ENCODE assay signal across 21 mouse cellular contexts in the genomic region with DNA sequence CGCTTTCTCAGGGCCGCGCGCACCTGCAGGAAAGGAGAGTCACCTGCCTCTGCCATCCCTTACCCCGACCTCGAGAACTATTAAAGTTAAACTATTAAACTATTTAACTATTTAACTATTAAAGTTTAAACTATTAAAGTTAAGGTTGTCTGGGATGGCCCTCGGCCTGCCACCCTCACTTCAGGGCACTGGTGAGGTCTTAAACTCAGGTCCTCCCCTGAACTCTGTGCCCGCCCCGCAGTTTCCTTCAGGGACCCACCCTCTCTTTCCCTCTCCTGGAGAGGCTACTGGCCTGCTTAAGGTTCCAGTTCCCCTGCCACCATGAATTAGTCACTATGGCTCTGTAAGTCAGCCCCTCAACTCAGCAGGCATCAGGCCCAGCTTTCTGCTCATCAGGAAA. TPM values are rescaled to one million over a fixed set of nuclear protein-coding genes. Genes with fewer than 3 reads are reported as not detected.
A peak's percentile ranks its signal among the peaks of the same experiment; 100 is the strongest.
DNase-seq lines count a peak whose midpoint lies in the region; ATAC-seq lines count a peak whose summit lies in the region.
"Had no signal": no experiment of that assay in that cellular context is flagged by ENCODE, and none has a peak within 500 bp of the region (broad histone marks: within the 10 kb centered on the region; RNA-seq: fewer than 3 reads in every experiment).

No protein-coding gene starts in this region.

- no peak overlapping the region for H3K9ac ChIP-seq in kidney, embryonic 14.5 days (ENCODE audit: low read depth, low read length)
- H3K9ac ChIP-seq: embryonic facial prominence, embryonic 13.5 days; embryonic facial prominence, embryonic 15.5 days; forebrain, embryonic 12.5 days had no signal

- H3K9me3 ChIP-seq in kidney, embryonic 14.5 days (ENCODE audit: control insufficient read depth, low read length) = no peaks in the 10 kb centered on the region
- H3K9me3 ChIP-seq: embryonic facial prominence, embryonic 13.5 days; embryonic facial prominence, embryonic 15.5 days; forebrain, embryonic 10.5 days; forebrain, embryonic 12.5 days had no signal

- no peaks in the 10 kb centered on the region for H3K36me3 ChIP-seq in kidney, embryonic 14.5 days (ENCODE audit: control insufficient read depth, insufficient read depth, low read length)
- H3K36me3 ChIP-seq: embryonic facial prominence, embryonic 13.5 days; embryonic facial prominence, embryonic 15.5 days; forebrain, embryonic 10.5 days; forebrain, embryonic 12.5 days had no signal

- no peak for ATAC-seq in kidney, embryonic 14.5 days (ENCODE audit: low FRiP score, low TSS enrichment)
- ATAC-seq: forebrain, embryonic 14.5 days had no signal

- H3K27me3 ChIP-seq in kidney, embryonic 14.5 days (ENCODE audit: control insufficient read depth, insufficient read depth, low read length) = peaks cover 22% of the 10 kb centered on the region
- H3K27me3 ChIP-seq: embryonic facial prominence, embryonic 13.5 days; embryonic facial prominence, embryonic 15.5 days; forebrain, embryonic 12.5 days had no signal

- H3K4me3 ChIP-seq in kidney, embryonic 14.5 days (ENCODE audit: low read length) = no peak overlapping the region
- H3K4me3 ChIP-seq: embryonic facial prominence, embryonic 13.5 days; embryonic facial prominence, embryonic 15.5 days; erythroblast, embryonic 14.5 days; forebrain, embryonic 10.5 days; forebrain, embryonic 12.5 days had no signal

- 91% methylated on average over 9 of the region's 9 CpGs for WGBS in kidney, embryonic 14.5 days

- H3K4me2 ChIP-seq in kidney, embryonic 14.5 days (replicated peaks; ENCODE audit: low read depth, low read length) = no peak overlapping the region
- H3K4me2 ChIP-seq: embryonic facial prominence, embryonic 13.5 days; embryonic facial prominence, embryonic 15.5 days; forebrain, embryonic 12.5 days had no signal

- no peak overlapping the region for H3K27ac ChIP-seq in kidney, embryonic 14.5 days (ENCODE audit: low read depth, low read length)
- H3K27ac ChIP-seq: embryonic facial prominence, embryonic 13.5 days; embryonic facial prominence, embryonic 15.5 days; forebrain, embryonic 10.5 days; forebrain, embryonic 12.5 days had no signal

- peak; percentile 5 for DNase-seq in kidney, adult 18-20 months
- no peak for DNase-seq in kidney, postnatal 4 days
- peak; percentile 2 to 55 for DNase-seq in kidney, adult 8-10 months
- peak; percentile 12 to 52 for DNase-seq in kidney, postnatal 36 days
- DNase-seq in kidney, postnatal 14 days = no peak
- DNase-seq: adrenal gland, postnatal 10 days; adrenal gland, postnatal 25 days; cerebellum, adult 11 months; cerebellum, adult 18-20 months; cerebellum, adult 8-10 months; cerebellum, adult 9-11 months; cerebellum, postnatal 36 days; embryo, embryonic 11 days had no signal

- no peaks in the 10 kb centered on the region for H3K4me1 ChIP-seq in kidney, embryonic 14.5 days (ENCODE audit: control insufficient read depth, insufficient read depth, low read length)
- H3K4me1 ChIP-seq: embryonic facial prominence, embryonic 13.5 days; embryonic facial prominence, embryonic 15.5 days; forebrain, embryonic 12.5 days had no signal

RNA-seq across cellular contexts. Expression of a gene that starts 41.4 kb away (rescaled TPM):
- not detected in 2 replicates for polyA plus RNA-seq in kidney, embryonic 14.5 days (2014; fragmentation: Nextera tagmentation; extraction: Ambion mirVana)
- polyA plus RNA-seq: embryonic facial prominence, embryonic 11.5 days; embryonic facial prominence, embryonic 13.5 days; erythroblast, embryonic 14.5 days had no signal

RNA-seq across cellular contexts. Expression of a gene that starts 53.6 kb away (rescaled TPM):
- polyA plus RNA-seq in kidney, embryonic 14.5 days (2014; fragmentation: Nextera tagmentation; extraction: Ambion mirVana) = 105 and 153 TPM in 2 replicates

Comparison
In these comparisons a context has a peak if more than half of its experiments do, and no peak if none do; other contexts are left out.
1. DNase-seq: peak in kidney, adult 18-20 months (single experiment), kidney, adult 8-10 months (2 of 2) and kidney, postnatal 36 days (2 of 2); none in kidney, postnatal 4 days (0 of 2) and kidney, postnatal 14 days (single experiment).